Mouse (Mus musculus) brain, embryonic 14.5 days (tissue): Measurements from ENCODE around the gene Mettl24. TPM values are rescaled to one million over a fixed set of nuclear protein-coding genes. Genes with fewer than 3 reads are reported as not detected.

ENCODE experiments used
- DNase-seq: peaks from one replicate; pipeline ENCODE4 v3.0.0-alpha.2; 2011; ENCODE audit warnings: low read depth
- CTCF ChIP-seq: fragments of 200-500 bp; IDR thresholded peaks from 2 replicates; pipeline ENCODE4 v1.5.1; 2012; ENCODE audit warnings: inconsistent platforms, mild to moderate bottlenecking, moderate library complexity, borderline replicate concordance; ENCODE audit not compliant: insufficient read depth, insufficient read length; ENCODE audit errors: extremely low read depth
- POLR2A ChIP-seq: fragments of 200-500 bp; IDR thresholded peaks from 2 replicates; pipeline ENCODE4 v1.6.1; 2012; ENCODE audit warnings: mild to moderate bottlenecking, inconsistent platforms, borderline replicate concordance; ENCODE audit not compliant: poor library complexity, insufficient read depth, insufficient read length, severe bottlenecking; ENCODE audit errors: extremely low read depth
- polyA plus RNA-seq: library from polyadenylated mRNA; depleted of rRNA; stranded (reverse); fragments of >200 nt; gene quantifications from 2 replicates; pipeline ENCODE4 v1.2.3, GENCODE M21; 2012

The Mettl24 gene
- polyA plus RNA-seq, 1 experiment, result 0.26 TPM

DNA sequence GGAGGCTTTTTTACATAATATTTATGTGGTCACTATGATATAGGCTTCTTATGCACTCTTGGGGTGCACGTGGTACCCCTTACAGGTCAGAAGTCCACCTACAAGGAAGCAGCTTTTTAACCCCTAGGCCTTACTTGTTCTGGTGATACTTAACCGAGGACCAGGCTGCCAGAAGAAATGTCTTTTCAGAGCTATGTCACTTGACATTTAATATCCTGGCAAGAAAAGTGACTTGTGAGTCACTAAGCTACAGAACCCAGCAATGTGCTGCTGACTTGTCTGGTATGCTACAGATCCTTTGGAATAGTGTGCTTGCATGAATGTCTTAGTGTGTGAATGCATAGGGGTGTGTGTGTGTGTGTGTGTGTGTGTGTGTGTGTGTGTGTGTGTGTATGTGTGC, 4.3 kb downstream of the Mettl24 start:
- no peak for DNase-seq
- TF ChIP-seq CTCF, result no peak

DNA sequence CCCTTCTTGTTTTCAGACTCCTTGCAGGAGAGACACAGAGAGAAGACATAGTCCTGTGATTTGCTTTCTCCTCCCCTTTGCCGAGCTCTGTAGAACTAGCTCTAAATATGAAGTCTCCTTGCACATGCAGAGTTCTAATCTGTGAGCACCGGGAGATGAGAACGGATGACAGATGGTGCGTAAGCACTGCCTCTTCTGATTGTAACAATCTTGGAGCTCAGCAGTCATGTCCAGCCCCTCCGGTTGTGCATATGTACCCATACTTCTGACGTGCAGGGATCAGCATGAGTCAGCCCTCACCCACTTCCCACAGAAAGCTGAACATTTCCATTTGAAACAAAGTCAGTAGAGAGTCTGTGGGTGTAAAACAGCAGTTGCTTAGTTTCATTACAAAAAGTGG, 5.2 kb downstream of the Mettl24 start:
- TF ChIP-seq CTCF (no peak), POLR2A (no peak)
- DNase-seq, result no peak

DNA sequence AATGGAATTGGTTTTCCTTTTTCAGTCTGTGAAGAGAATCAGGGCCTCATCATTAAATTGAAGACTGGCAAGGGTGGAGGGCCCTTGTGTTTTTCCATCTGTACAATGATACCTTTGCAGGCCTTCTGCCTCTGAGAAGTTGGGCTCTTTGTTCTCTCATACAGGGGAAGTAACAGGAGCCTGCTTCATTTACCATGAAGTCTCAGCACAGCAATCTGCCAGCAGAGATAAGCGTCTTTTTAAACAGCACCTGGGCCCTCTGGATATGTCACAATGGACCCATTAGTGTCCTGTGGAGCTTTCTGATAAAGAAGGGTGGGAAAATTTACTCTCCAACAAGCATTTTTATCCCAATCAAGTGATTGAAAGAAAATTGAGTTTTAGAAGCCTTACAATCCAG, 5.8 kb downstream of the Mettl24 start:
- peak; percentile 62 for DNase-seq
- TF ChIP-seq CTCF, result no peak
- no peak for TF ChIP-seq POLR2A

DNA sequence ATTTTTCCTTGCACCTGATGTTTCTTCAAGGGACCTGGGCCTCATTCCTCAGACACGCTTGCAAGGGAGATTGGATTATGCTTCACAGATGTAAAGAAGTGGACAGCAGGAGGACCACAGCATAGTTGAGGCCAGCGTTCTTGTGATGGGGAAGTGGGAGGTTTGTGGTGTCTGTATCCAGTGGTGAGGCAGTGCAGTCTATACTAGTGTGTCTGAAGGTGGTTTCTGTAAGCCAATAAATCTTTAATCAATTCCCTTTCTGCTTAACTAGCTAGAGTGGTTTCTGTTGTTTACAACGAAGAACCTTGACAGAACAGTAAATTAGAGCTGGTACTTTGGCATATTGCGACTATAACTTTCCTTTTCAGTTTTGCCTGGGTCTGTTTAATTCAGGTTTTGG, 15.6 kb downstream of the Mettl24 start:
- no peak for DNase-seq
- TF ChIP-seq CTCF, result no peak
- TF ChIP-seq POLR2A, result no peak

DNA sequence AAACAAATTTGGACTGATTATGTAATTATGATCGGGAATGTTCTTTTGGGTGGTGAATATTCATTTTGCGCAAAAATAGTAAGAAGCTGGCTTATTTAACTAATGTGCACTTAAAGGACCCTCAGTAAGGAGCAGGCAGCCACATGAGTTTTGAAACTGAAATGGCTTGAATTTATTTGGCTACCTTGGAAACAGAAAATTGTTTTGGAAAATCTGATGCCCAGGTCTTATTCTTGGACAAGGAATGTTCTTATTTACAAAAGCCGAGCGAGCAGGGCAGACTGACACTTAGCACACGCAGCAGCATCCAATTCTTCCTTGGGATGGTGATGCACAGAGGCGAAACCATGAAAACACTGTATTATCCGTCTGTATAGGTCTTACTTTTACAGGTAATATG, 28.0 kb downstream of the Mettl24 start:
- no peak for TF ChIP-seq CTCF
- no peak for TF ChIP-seq POLR2A
- no peak for DNase-seq

DNA sequence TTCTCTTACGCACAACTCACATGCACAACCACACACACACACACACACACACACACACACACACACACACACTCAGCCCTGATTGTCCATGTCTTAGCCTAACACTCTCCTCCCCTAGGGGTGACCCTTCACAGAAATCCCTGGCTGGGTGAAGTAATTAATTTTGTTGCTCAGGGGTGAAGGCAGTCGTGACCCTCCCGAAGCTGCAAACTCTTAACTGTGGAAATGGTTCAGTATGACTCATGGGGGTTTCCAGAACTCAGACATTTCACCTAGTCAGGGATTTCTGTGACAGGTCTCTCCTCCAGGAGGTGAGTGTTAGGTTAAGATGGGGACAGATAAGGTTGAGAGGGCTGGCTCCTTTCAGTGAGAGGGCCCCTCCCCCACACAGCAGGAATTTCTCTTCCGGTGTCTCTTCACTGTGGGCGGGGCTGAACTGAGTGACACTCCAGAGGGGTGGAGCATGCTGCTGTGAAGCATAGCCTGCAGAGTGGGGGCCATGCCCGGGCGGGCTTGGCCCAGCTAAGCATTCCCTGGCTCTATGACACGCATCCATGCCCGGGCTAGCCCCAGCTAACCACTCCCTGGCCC, 30.0 kb downstream of the Mettl24 start:
- DNase-seq, result no peak
- TF ChIP-seq POLR2A (no peak), CTCF (no peak)

DNA sequence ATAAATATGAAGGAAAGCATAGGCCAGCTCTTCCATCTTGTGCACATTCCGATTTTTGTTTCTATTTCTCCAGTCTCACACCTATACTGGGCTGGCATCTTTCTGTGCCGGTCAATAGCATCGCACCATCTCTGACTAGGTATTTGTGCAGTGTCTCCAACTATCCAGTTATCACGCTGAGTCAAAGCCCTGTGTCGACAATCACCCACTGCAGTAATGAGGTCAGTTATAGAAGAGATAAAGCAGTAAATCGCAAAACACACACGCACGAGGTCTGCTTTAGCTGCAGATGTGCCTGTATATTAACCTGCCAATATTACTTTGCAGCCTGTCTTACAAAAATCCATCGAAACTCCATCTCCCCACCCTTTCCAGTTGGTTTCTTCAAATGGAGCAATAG, 30.7 kb downstream of the Mettl24 start:
- no peak for TF ChIP-seq POLR2A
- no peak for TF ChIP-seq CTCF
- DNase-seq, result no peak

DNA sequence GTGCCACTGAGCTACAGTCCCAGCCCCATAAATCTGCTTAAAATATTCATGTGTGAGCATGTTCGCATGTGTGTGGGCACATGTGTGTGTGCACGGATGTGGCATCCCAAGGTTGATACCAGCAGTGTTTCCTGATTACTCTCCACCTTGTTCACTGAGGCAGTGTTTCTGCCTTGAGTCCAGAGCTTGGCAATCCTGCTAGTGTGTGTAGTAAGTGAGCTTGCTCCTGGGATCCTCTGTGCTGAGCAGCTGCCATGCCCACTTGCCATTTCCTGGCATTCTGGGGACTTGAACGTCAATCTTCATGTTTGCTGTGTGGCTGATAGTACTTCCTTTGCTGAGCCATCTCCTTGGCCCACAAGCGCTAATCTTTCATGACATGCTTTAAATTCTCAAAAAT, 32.1 kb downstream of the Mettl24 start:
- TF ChIP-seq CTCF (no peak), POLR2A (no peak)
- DNase-seq, result no peak

DNA sequence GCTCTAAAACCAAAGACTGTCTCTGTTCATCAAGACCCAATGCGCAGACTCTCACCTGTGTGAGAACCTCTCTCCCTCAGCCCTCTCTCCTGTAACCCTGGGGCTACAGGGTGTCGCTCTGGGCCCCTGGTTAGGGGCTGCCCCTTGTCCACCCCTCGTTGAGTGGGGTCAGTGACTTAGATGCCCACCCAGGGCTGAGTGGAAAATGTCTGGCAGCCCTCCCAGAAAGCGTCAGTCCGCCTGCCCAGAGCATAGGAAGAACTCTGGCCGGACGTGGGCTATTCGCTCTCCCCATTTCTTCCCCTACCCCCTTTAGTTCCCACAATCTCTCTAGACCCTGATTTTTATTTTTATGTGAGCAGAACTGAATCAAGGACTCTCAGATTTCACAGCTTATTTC, 33.2 kb downstream of the Mettl24 start:
- DNase-seq, result no peak
- TF ChIP-seq CTCF (no peak), POLR2A (no peak)

DNA sequence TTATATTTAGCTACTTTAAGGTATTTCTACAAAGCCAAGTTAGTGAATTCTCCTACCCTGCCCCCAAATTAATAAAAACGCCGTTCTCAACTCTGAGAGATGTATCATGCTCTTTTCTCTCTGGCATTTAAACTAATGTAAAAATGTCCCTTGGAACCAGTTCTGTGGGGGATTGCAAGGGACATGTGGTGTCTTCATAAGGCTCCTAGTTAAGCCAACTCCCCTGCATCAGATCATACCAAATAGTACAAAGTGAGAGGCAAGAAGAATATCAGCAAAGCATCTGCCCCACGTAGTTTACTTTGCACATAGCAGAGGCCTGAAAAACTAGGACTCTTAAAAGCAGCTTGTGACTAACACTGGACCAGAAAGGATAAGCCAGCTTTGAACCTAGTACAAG, 33.6 kb downstream of the Mettl24 start:
- no peak for TF ChIP-seq POLR2A
- TF ChIP-seq CTCF, result no peak
- DNase-seq, result no peak

DNA sequence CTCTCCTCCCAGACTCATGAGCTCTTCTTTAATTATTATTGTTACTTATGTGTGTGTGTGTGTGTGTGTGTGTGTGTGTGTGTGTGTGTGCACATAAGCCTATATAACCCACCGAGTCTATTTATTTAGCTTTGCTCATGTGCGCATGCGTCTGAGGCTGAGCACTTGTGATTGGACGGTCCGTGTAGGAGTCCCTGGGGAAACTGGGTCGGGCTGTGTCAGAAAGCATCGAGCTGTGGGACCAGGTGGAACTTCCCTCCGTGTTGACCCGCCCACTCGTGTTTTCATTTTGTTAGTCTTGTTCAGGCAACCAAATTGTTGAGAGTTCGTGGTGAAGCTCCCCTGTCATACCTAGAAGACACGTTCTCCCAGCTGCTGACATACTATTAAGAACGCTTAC, 35.3 kb downstream of the Mettl24 start:
- no peak for DNase-seq
- TF ChIP-seq CTCF, result no peak
- TF ChIP-seq POLR2A, result no peak

DNA sequence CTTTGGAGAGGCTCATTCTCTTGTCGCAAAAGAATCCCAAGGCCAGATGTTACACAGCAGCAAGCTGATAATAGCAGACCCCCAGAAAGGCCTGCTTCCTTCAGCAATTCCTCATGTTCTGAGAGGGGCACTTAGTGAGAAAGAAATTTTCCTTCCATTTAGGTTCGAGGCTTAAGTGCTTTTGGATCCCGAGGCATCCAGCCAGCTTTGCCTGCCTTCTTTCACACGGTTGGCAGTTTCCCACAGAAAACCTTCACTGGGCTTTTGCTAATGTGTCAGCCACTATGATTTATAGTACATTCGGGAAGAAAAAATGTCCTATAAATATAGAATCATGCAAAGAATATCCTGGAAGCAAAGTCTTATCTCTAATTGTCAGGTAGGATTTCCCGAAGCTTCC, 36.0 kb downstream of the Mettl24 start:
- TF ChIP-seq POLR2A (no peak), CTCF (no peak)
- DNase-seq, result peak; percentile 35

DNA sequence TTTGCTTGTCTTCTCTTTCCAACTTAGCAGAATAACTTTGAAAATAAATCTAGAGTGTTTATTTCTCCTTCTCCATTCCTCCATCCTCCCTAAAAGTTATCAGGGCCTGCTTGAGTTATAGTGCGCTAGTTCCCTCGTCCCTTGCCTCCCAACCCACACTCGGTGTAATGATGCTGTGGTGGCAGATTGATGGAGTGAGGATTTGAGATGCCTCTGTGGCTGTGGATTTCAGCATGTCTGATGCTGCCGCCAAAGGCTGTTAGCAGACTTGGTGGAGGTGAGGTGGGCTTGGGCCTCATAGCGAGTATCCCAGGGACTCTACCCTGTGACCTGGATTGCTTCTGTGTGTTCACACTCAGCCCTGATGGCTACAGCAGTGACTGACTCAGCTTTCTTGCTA, 37.8 kb downstream of the Mettl24 start:
- no peak for TF ChIP-seq POLR2A
- no peak for TF ChIP-seq CTCF
- no peak for DNase-seq
